Mouse (Mus musculus) layer of hippocampus, adult 8-10 months (tissue): ENCODE data around the gene 1700001L19Rik. TPM values are rescaled to one million over a fixed set of nuclear protein-coding genes. Genes with fewer than 3 reads are reported as not detected.

Experiments
- DNase-seq, 2 experiments: peaks; one replicate each; pipeline ENCODE4 v3.0.0; 2022; ENCODE audit warnings: low spot score in 2 of 2
- total RNA-seq, 4 experiments: library from RNA; stranded (reverse); gene quantifications; 2 replicates each; pipeline ENCODE4 v1.2.4; 2022

Gene 1700001L19Rik
- total RNA-seq, 4 experiments from 2014 or later: 14.5 to 21.3 (median 17.4) TPM

DNA sequence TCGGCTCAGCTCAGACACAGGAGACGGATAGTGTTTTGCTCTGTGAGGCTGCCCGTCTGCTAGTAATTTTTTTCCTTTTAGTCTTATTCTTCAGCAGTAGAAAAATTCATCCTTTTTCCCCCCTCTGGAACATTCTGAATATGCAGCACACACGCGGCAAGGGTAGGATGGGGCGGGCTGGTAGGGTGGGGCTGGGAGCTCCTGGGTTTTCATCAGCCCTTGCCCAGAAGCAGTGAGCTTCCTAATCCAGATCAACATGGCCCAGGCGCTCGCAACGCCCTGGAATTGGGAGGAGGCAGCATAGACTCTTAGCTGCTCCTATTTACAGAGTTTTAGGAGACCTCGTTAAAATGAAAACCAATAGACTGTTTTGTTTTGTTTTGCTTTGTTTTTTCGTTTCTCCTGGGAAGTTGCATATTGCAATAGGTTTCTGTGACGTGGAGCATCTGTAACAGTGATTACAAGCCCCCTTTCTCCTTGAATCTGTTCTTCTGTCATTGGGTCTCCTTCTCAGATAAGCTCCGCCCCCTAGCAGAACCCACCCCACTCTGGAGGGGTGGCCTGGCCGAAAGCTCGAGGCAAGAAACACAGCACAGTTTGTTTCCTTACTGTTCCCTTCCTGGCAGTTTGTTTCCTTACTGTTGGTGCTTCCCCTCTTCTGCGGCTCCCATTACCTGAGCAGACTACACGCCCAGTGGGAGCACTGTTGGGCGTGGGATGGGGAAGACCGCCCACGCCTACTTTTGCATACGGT is 10.6 kb downstream of the 1700001L19Rik start:
- DNase-seq: no peak

DNA sequence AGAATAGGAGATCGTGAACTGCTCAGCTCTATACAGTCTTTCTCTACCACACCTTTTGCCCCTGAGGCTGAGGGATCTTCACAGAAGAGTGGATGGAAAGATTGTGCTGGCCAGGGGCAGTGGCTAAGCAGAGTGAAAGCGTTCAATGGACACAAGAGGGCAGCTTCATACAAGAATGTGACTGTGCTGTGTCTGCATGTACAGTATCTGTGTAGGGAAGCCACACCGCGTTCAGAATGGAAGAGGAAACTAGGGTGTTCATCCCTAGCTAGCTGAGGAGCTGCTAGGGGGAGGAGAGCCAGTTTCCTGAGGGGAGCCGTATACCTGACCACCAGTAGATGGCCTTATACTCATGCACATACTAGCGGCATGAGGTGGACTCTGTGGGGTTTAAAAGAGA is 25.6 kb downstream of the 1700001L19Rik start:
- DNase-seq: no peak

DNA sequence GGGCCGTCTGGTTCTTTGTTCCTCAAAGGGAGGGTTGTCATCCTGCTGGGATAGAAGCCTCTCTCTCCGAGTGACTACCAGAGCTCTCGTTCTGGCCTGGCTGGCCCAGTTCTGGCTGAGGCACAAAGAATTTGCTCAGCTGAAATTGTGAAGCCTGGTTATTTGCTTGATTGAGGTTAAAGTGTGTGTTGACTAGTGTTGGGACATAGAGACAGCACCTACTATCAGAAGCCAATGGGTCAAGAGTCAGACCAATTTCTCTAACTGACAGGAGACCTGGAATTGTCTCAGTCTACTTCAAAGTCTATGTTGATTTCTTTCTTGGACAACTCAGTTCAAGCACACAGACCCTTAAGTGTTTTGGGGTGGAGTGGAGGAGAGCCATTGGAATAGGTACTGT is 29.8 kb downstream of the 1700001L19Rik start:
- no peak for DNase-seq

DNA sequence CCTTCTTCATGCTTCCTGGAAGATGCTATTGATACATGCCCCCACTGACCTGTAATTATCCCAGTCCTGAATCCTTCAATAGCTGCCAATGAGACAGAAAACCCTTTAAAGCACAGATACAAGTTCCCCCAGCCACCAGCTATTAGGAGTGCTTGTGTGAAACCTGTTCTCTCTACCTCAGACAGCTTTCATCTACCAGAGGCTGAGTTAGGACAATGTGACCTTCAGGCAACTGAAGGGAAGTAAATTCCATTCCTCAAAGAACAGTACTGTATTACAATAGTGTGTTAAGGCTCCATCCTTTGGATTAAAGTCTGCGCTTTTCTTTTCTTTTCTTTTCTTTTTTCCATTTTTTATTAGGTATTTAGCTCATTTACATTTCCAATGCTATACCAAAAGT is 45.6 kb downstream of the 1700001L19Rik start:
- no peak for DNase-seq

Other genes starting within 250 kb of the 1700001L19Rik start
- gene Mtrr, start 15.3 kb upstream of the 1700001L19Rik start, total RNA-seq: 10 to 100 TPM; 20.8 to 29.1 (median 23.7) TPM
- gene Fastkd3, start 15.2 kb upstream of the 1700001L19Rik start, total RNA-seq: 10 to 100 TPM; 15.7 to 20.0 (median 17.5) TPM